Mouse (Mus musculus) heart, embryonic 11.5 days (tissue): Measurements from ENCODE around the gene Gmds. TPM values are rescaled to one million over a fixed set of nuclear protein-coding genes. Genes with fewer than 3 reads are reported as not detected.

Experiments used
- ATAC-seq: fragments of 200-750 bp; cut with Nextera tagmentation; replicated peaks from 2 replicates; pipeline ENCODE4 v1.8.0; 2017; ENCODE audit warnings: moderate library complexity; ENCODE audit not compliant: insufficient number of reproducible peaks, low FRiP score, low TSS enrichment
- H3K27ac ChIP-seq: fragments of 300-500 bp; sonication (generic); 2 replicates; pipeline ENCODE4 v1.5.1; 2014; ENCODE audit warnings: mild to moderate bottlenecking, low read depth, low read length
- H3K27me3 ChIP-seq: fragments of 300-500 bp; sonication (generic); 2 replicates; pipeline ENCODE4 v1.6.1; 2014; ENCODE audit warnings: mild to moderate bottlenecking, low read length, mixed read lengths; ENCODE audit not compliant: control insufficient read depth, insufficient read depth
- H3K36me3 ChIP-seq: fragments of 300-500 bp; sonication (generic); 2 replicates; pipeline ENCODE4 v1.6.1; 2014; ENCODE audit warnings: mild to moderate bottlenecking, low read length, moderate library complexity, mixed read lengths; ENCODE audit not compliant: control insufficient read depth, insufficient read depth
- H3K4me1 ChIP-seq: fragments of 300-500 bp; sonication (generic); 2 replicates; pipeline ENCODE4 v1.6.1; 2014; ENCODE audit warnings: low read length; ENCODE audit not compliant: control insufficient read depth, insufficient read depth
- H3K4me2 ChIP-seq: fragments of 300-500 bp; sonication (generic); 2 replicates; pipeline ENCODE4 v1.6.1; 2014; ENCODE audit warnings: mild to moderate bottlenecking, moderate library complexity
- H3K4me3 ChIP-seq: fragments of 300-500 bp; sonication (generic); 2 replicates; pipeline ENCODE4 v1.5.1; 2014; ENCODE audit warnings: low read depth, low read length
- H3K9ac ChIP-seq: fragments of 300-500 bp; sonication (generic); 2 replicates; pipeline ENCODE4 v1.6.1; 2014; ENCODE audit warnings: mild to moderate bottlenecking, low read depth, low read length, moderate library complexity
- H3K9me3 ChIP-seq: fragments of 300-500 bp; sonication (generic); replicated peaks from 2 replicates; pipeline ENCODE4 v1.6.1; 2016; ENCODE audit warnings: low read length; ENCODE audit not compliant: control insufficient read depth
- WGBS: fragments of 180-500 bp; shearing (Covaris S2); extraction: QIAGEN DNeasy Blood & Tissue Kit; methylation state at CpG from one replicate; pipeline ENCODE4 v1.1.7; 2014; ENCODE audit not compliant: insufficient replicate concordance; 5-methylcytosine and 5-hydroxymethylcytosine counted together
- polyA plus RNA-seq: library from polyadenylated mRNA; unstranded; fragments of >200 nt; fragmentation: Nextera tagmentation; extraction: Ambion mirVana; gene quantifications from 2 replicates; pipeline ENCODE4 v1.2.1, GENCODE M21; 2014

Gmds gene
- polyA plus RNA-seq, 1 experiment from 2014 or later = 31.3 TPM

DNA sequence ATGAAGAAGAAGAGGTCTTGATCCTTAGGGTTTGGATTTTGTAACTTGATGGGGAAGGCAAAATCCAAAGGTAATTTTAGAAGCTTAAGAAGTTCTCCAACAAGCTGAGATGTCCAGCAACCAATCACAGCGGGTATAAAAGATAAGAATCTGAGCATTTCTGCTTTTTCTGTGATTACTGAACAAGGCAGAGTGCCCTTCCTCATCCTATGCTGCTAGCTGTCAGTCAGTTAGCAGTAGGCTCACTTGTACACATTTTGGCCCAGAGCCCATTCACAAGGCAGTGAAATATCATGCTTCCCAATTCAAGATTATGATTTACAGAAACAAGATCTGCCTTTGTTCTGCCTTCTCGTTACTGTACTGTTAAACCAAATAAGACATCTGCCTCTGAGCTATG is 295.8 kb downstream of the Gmds start:
- H3K4me1 ChIP-seq = peaks cover 1% of the 10 kb centered on the region; the same call in 1 of the 2 replicates
- no peaks in the 10 kb centered on the region for H3K36me3 ChIP-seq
- ATAC-seq = no peak
- WGBS = 60% methylated on average over 2 of the region's 2 CpGs
- no peaks in the 10 kb centered on the region for H3K27me3 ChIP-seq
- no peak overlapping the region for H3K27ac ChIP-seq
- no peak overlapping the region for H3K4me2 ChIP-seq
- no peaks in the 10 kb centered on the region for H3K9me3 ChIP-seq
- H3K9ac ChIP-seq = no peak overlapping the region
- no peak overlapping the region for H3K4me3 ChIP-seq

DNA sequence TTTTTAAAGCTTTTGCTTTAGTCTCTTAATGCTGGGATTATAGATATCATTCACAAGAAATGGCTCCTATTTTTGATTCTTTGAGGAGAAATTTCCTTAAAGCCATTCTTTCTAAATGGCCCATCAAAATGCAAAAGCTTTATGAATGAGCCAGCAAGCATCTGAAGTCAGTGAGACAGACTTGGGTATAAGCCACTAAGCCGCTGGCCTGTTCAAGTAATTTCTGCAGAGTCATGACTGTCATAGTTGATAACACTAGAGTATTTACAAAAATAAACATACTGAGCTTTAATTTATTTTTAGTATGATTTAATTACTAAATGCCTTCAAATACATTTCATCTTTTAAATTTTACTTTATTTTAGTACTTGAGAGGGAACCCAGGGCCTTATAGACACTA is 297.7 kb downstream of the Gmds start:
- H3K36me3 ChIP-seq = no peaks in the 10 kb centered on the region
- H3K4me1 ChIP-seq = no peaks in the 10 kb centered on the region
- no peak for ATAC-seq
- 82% methylated on average over 1 of the region's 1 CpGs for WGBS
- no peaks in the 10 kb centered on the region for H3K9me3 ChIP-seq
- no peak overlapping the region for H3K4me2 ChIP-seq
- H3K4me3 ChIP-seq = no peak overlapping the region
- H3K9ac ChIP-seq = no peak overlapping the region
- H3K27me3 ChIP-seq = no peaks in the 10 kb centered on the region
- no peak overlapping the region for H3K27ac ChIP-seq

DNA sequence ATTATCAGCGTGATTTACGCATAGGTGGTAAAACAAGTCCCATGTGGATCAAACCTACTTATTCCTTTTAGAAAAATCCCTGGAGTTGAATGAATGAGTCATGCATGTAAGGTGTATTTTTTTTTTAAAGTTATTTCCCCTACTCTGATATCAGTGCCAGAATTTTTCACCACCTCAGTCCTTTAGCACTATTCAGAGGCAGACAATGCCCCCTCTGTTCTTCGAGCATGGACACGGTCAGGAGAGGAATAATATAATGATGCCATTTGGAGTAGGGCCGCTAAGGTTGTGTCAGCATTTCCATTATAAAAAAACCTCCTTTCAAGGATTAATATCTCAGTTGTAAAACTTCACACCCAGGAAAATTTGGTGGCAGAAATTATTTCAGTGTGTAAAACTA is 301.6 kb downstream of the Gmds start:
- H3K4me2 ChIP-seq = no peak overlapping the region
- no peaks in the 10 kb centered on the region for H3K27me3 ChIP-seq
- H3K9me3 ChIP-seq = no peaks in the 10 kb centered on the region
- H3K27ac ChIP-seq = no peak overlapping the region
- no peak for ATAC-seq
- 71% methylated on average over 5 of the region's 5 CpGs for WGBS
- no peaks in the 10 kb centered on the region for H3K4me1 ChIP-seq
- no peak overlapping the region for H3K4me3 ChIP-seq
- H3K9ac ChIP-seq = no peak overlapping the region
- no peaks in the 10 kb centered on the region for H3K36me3 ChIP-seq

DNA sequence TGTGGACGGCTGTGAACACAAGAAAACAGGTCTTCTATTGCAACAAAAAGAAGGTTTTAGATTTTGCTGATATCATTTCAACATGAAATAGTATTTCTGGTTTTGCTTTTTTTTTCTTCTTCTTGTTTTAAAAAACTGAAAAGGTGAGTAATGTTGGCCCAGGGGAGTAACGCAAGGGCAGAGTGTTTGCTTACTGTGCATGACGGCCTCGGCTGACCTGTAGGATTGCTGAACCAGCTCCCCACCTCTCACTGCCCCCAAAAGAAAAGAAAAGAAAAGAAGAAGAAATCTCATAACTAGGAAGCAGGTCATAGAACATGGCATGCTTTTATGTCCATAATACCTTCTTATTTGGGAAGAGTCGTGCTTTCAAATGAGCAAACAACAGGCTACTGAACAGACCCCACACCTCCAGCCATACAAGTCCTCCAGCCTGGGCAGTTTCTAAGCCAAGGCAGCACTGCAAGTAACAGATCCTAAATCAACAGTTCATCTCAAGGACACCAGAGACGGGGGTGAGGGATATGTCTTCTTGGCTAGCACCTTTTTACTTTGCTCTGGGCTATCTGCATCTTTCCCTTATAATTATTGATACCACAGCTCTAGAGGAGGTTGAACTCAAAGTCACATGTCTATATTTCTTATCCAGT is 303.6 kb downstream of the Gmds start:
- Histone ChIP-seq H3K27me3 (no peaks in the 10 kb centered on the region), H3K36me3 (no peaks in the 10 kb centered on the region), H3K4me2 (no peak overlapping the region), H3K4me1 (no peaks in the 10 kb centered on the region), H3K4me3 (no peak overlapping the region), H3K9me3 (no peaks in the 10 kb centered on the region), H3K27ac (no peak overlapping the region), H3K9ac (no peak overlapping the region)
- no peak for ATAC-seq
- 69% methylated on average over 6 of the region's 6 CpGs for WGBS

DNA sequence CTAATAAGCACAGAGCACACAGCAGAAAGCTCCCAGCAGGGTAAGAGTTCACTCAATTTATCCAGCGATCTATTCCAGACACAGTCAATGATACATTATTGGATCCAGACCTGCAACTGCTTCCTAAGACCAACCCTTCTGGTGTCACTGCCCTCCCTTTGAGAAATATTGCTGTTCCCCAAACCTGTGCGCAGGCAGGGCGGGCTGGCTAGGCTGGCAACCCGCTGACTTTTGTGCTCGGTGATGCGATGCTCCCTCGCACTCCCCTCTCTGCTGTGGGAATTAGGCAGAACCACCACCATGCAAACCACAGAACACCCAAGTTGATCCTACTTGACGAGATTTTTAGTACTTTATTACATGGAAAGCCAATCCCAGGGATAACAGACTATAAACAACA is 304.4 kb downstream of the Gmds start:
- WGBS = 77% methylated on average over 8 of the region's 8 CpGs
- no peaks in the 10 kb centered on the region for H3K4me1 ChIP-seq
- H3K36me3 ChIP-seq = no peaks in the 10 kb centered on the region
- no peak overlapping the region for H3K9ac ChIP-seq
- no peak overlapping the region for H3K27ac ChIP-seq
- no peak for ATAC-seq
- no peaks in the 10 kb centered on the region for H3K27me3 ChIP-seq
- no peak overlapping the region for H3K4me3 ChIP-seq
- H3K4me2 ChIP-seq = no peak overlapping the region
- no peaks in the 10 kb centered on the region for H3K9me3 ChIP-seq

DNA sequence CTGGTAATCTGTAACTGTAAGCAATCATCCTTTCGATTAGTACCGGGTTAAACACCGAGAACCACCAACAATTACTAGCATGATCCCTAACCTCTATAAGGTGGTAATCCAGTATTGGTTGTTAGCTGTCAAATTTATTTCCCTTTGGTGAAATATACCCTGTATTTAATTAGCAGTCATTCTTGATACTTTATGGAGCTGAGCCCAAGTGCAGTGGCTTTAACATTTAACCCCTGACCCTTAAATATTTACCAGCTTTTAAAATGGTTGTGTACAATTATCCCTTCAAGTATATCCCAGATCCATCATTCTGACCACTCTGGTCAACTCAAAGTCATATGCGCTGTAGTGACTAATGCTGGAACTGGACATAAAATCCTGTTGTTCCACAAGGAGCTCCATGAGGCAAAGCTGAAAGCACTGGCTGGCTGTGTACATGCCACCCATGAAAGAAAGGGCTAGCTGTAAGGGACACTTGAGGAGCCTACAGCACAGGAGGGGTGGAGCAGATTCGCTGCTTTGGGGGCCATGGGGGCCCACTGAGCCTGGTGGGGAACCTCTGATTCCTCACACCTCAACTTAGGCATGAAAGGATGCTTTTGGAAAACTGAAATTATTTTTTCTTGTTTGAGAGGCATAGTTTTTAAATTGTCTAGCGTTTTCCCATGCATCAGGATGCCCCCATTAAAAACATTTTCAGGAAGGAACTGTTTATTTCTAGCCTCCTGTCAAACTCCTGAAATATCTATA is 312.1 kb downstream of the Gmds start:
- Histone ChIP-seq H3K36me3 (no peaks in the 10 kb centered on the region), H3K9me3 (no peaks in the 10 kb centered on the region), H3K27ac (no peak overlapping the region), H3K9ac (no peak overlapping the region), H3K27me3 (no peaks in the 10 kb centered on the region), H3K4me3 (no peak overlapping the region), H3K4me1 (no peaks in the 10 kb centered on the region; the same call in 1 of the 2 replicates), H3K4me2 (no peak overlapping the region)
- WGBS = 76% methylated on average over 6 of the region's 6 CpGs
- no peak for ATAC-seq

DNA sequence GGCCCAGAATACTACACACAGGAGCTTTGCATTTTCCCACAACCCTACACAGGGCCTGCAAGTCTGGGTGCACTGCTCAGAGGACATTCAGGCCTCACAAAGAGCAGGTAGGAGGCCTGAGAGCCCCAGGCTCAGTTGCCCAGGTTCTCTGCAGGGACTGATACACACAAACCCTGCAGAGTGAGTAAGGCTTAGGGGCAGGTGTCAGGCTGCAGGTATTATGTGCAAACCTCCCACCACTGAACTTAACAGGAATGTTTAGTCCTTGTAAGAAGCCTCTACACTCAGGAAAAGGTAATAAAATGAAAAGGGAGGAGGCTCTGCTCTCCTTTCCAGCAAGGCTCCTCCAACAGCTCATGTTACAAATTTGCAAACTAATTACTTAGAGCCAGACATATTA is 313.7 kb downstream of the Gmds start:
- no peak overlapping the region for H3K27ac ChIP-seq
- H3K4me1 ChIP-seq = no peaks in the 10 kb centered on the region; the same call in 1 of the 2 replicates
- no peak overlapping the region for H3K4me3 ChIP-seq
- no peaks in the 10 kb centered on the region for H3K36me3 ChIP-seq
- H3K27me3 ChIP-seq = no peaks in the 10 kb centered on the region
- no peak for ATAC-seq
- H3K4me2 ChIP-seq = no peak overlapping the region
- H3K9me3 ChIP-seq = no peaks in the 10 kb centered on the region
- H3K9ac ChIP-seq = no peak overlapping the region

DNA sequence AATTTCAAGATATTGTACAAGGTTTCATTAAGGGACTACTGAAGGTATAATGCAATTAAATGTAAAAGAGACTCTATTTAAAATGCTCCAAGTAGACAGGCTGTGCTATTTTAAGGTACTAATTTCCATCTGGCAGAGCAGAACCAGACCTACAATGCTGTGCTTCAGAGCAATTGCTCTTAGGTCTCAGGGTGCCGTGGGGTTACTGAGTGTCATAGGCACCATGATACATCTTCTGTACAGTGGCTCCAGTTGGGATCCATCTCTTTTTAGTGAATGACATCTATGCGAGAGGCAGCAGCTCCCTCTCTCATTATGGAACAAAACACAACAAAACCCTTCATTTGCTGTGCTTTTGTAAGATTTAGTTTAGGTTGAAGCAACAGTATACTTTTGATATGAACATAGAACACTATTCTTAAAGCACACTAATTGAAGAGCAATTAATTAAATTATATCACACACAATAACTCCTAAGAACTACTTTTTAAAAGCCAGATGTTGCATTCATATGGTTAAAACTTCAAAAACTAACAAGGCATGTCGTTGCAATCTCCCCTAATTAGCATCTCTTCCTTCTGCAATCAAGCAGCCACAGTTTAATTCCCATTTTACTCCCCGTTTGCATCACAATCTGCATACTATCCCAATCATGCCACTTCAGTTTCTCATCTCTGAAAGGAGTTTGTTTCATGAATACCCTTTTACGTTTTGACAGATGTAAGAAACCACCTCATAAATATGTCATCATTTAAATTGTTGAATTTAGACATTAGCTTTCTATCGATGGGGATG is 317.9 kb downstream of the Gmds start:
- Histone ChIP-seq H3K36me3 (no peaks in the 10 kb centered on the region), H3K4me3 (no peak overlapping the region), H3K4me1 (peaks cover 13% of the 10 kb centered on the region), H3K4me2 (no peak overlapping the region), H3K9me3 (no peaks in the 10 kb centered on the region), H3K27me3 (no peaks in the 10 kb centered on the region), H3K27ac (no peak overlapping the region), H3K9ac (no peak overlapping the region)
- WGBS = 60% methylated on average over 6 of the region's 6 CpGs
- no peak for ATAC-seq
